Mouse (Mus musculus) lung, postnatal 0 days (tissue): ENCODE data around the gene Rbm25. TPM values are rescaled to one million over a fixed set of nuclear protein-coding genes. Genes with fewer than 3 reads are reported as not detected.

Source experiments
- ATAC-seq: fragments of 200-750 bp; cut with Nextera tagmentation; 2 replicates; pipeline ENCODE4 v1.8.0; 2017; ENCODE audit warnings: moderate library complexity
- DNase-seq: peaks from one replicate; pipeline ENCODE4 v3.0.0-alpha.2; 2016; ENCODE audit warnings: low spot score
- H3K27ac ChIP-seq: fragments of 300-500 bp; sonication (generic); 2 replicates; pipeline ENCODE4 v1.5.1; 2014; ENCODE audit warnings: antibody characterized with exemption, mild to moderate bottlenecking, low read length, mixed read lengths
- H3K27me3 ChIP-seq: fragments of 300-500 bp; sonication (generic); replicated peaks from 2 replicates; pipeline ENCODE4 v1.6.1; 2014; ENCODE audit warnings: low read length, mixed read lengths; ENCODE audit not compliant: insufficient read depth
- H3K36me3 ChIP-seq: fragments of 300-500 bp; sonication (generic); 2 replicates; pipeline ENCODE4 v1.6.1; 2014; ENCODE audit warnings: low read length, mixed read lengths; ENCODE audit not compliant: insufficient read depth
- H3K4me1 ChIP-seq: fragments of 300-500 bp; sonication (generic); 2 replicates; pipeline ENCODE4 v1.6.1; 2014; ENCODE audit warnings: antibody characterized with exemption, low read depth, low read length, mixed read lengths; ENCODE audit not compliant: insufficient read depth
- H3K4me2 ChIP-seq: fragments of 300-500 bp; sonication (generic); replicated peaks from 2 replicates; pipeline ENCODE4 v1.6.1; 2014; ENCODE audit warnings: low read depth, mild to moderate bottlenecking, low read length, moderate library complexity, mixed read lengths
- H3K4me3 ChIP-seq: fragments of 300-500 bp; sonication (generic); 2 replicates; pipeline ENCODE4 v1.5.1; 2014; ENCODE audit warnings: low read depth, low read length
- H3K9ac ChIP-seq: fragments of 300-500 bp; sonication (generic); replicated peaks from 2 replicates; pipeline ENCODE4 v1.6.1; 2014; ENCODE audit warnings: low read depth, mild to moderate bottlenecking
- H3K9me3 ChIP-seq: fragments of 300-500 bp; sonication (generic); 2 replicates; pipeline ENCODE4 v1.6.1; 2016; ENCODE audit warnings: low read length, mixed read lengths
- CTCF ChIP-seq: IDR thresholded peaks from 2 replicates; pipeline ENCODE4 v1.5.1; 2016; ENCODE audit warnings: antibody characterized with exemption, mild to moderate bottlenecking
- EP300 ChIP-seq: IDR thresholded peaks from 2 replicates; pipeline ENCODE4 v1.6.1; 2016; ENCODE audit warnings: antibody characterized with exemption, mild to moderate bottlenecking, control low read depth
- WGBS: fragments of 180-500 bp; shearing (Covaris S2); extraction: QIAGEN DNeasy Blood & Tissue Kit; methylation state at CpG from one replicate; pipeline ENCODE4 v1.1.7; 2014; 5-methylcytosine and 5-hydroxymethylcytosine counted together
- polyA plus RNA-seq: library from polyadenylated mRNA; unstranded; fragments of >200 nt; fragmentation: Nextera tagmentation; extraction: Ambion mirVana; gene quantifications from 2 replicates; pipeline ENCODE4 v1.2.1, GENCODE M21; 2015

The Rbm25 gene
- polyA plus RNA-seq, 1 experiment from 2014 or later: 138 TPM

DNA sequence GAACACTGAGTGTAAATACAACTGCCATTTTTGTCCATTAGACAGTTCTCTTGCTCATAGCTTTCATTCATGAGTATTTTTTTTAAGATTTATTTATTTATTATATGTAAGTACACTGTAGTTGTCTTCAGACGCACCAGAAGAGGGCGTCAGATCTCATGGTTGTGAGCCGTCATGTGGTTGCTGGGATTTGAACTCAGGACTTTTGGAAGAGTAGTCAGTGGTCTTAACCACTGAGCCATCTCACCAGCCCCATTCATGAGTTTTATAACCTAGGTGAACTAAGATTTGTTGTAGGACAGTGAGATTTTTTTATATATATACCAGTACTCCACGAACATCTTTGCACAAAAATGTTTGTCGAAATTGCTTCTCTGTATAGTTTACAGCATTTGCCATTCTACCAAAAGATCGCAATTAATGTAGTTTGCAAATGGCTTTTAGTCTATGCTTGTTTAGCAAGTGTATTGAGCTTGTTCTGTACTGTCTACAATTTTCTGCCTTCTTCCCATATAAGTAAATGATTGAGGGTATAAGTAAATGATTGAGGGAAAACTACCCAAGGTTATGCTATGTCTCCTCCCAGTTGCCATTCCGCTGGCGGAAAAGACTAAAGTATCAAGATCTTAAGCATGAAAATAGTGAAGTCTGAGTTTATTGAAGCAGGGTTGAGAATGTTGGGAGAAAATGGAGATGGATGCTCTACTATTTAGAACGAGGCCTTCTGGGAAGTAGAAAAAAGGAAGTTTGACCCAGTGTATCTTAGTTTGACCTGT is 55.7 kb downstream of the Rbm25 start:
- Histone ChIP-seq H3K9ac (no peak overlapping the region), H3K36me3 (peaks cover 6% of the 10 kb centered on the region; the same call in 1 of the 2 replicates), H3K4me2 (no peak overlapping the region), H3K27ac (no peak overlapping the region), H3K4me1 (no peaks in the 10 kb centered on the region; the same call in 1 of the 2 replicates), H3K27me3 (no peaks in the 10 kb centered on the region), H3K9me3 (no peaks in the 10 kb centered on the region), H3K4me3 (no peak overlapping the region)
- DNase-seq (no peak), ATAC-seq (no peak)
- WGBS: 90% methylated on average over 9 of the region's 9 CpGs
- TF ChIP-seq CTCF (no peak), EP300 (no peak)

DNA sequence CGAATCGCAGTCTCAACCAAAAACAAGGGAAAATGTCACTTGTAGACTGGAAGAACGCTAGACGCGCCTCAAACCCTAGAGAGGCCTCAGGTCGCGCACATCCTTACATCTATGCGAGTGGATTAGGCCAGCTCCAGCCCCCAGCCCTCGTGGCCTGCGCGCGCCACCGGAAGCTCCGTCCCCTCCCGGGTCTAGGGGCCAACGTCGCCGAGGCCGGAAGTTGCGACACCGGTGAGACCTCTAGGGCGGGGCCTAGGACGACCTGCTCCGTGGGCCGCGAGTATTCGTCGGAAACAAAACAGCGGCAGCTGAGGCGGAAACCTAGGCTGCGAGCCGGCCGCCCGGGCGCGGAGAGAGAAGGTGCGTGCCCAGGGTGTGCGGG is 56.9 kb downstream of the Rbm25 start, which contains the start of gene Psen1:
Psen1 (plus strand) TSS at position 219 of the 382 bp plus-strand sequence.
- DNase-seq (peak; percentile 96), ATAC-seq (peak; percentile 98)
- H3K36me3 ChIP-seq: no peaks in the 10 kb centered on the region
- H3K9me3 ChIP-seq: no peaks in the 10 kb centered on the region
- TF ChIP-seq CTCF (0 out of 2 replicates have a peak, but pooled peaks have one; percentile 13), EP300 (no peak)
- no peaks in the 10 kb centered on the region; the same call in 1 of the 2 replicates for H3K4me1 ChIP-seq
- WGBS: under 1% methylated on average over 29 of the region's 38 CpGs
- no peaks in the 10 kb centered on the region for H3K27me3 ChIP-seq
- H3K4me3 ChIP-seq: peak within 1 kb of the TSS; percentile 92
- H3K4me2 ChIP-seq: peak within 1 kb of the TSS; percentile 62
- peak within 1 kb of the TSS; percentile 95 for H3K27ac ChIP-seq
- H3K9ac ChIP-seq: peak within 1 kb of the TSS; percentile 87

DNA sequence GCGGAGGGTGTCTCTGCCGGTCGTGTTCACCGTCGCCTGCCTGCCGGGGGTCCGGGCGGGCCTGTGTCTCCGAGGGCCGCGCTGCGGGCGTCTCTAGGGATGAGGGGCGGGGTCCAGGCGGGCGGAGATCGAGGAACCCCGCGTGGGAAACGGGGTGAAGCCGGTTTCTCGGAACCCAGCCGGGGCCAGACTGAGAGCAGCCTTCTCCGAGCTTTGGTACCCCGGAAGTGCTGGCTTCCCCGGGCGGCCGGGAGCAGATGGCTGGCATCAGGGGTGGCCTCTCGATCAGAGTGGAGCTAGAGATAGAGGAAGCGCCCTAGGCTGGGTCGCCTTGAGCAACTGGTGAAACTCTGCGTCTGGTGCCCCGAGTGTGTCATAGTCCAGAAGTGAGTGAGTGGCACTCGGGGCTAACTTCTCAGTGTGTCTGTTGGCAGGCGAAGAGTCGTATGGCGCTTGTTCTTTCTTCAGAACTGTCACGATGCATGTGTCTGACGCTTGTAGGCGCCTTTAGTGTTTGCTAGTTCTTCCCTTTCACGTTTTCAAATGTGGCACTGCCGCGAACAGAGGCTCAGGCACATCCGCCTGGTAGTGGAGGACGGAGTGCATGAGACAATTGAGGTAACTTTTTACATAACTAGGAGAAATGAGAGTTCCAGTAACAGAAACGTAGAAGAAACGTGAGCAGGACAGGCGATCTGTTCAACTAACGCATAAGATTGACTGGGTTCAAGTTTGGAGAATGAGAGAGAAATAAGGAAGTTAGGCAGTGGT is 57.5 kb downstream of the Rbm25 start:
- Histone ChIP-seq H3K9ac (peak overlapping the region; percentile 87), H3K4me1 (no peaks in the 10 kb centered on the region; the same call in 1 of the 2 replicates), H3K27me3 (no peaks in the 10 kb centered on the region), H3K4me3 (peak overlapping the region; percentile 92), H3K9me3 (no peaks in the 10 kb centered on the region), H3K36me3 (no peaks in the 10 kb centered on the region), H3K27ac (peak overlapping the region; percentile 95), H3K4me2 (peak overlapping the region; percentile 62)
- under 1% methylated on average over 41 of the region's 49 CpGs for WGBS
- DNase-seq: peak; percentile 75
- no peak for TF ChIP-seq EP300
- TF ChIP-seq CTCF: no peak
- ATAC-seq: peak; percentile 78

DNA sequence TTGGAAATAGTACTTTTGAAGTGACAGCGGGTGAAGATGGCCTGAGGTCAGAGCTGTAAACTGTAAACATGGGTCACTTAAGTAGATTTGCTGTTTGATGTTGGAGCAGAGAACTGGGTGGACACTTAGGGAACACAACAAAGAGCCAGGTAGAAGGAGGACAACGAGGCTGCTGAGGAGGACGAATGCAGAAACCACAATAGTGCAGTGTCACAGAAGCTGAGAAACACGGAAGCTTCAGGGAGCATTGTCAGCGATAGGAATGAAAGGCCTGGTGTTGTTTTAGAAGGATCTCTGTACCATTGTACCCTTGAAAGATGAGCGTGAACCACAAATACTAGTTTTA is 58.0 kb downstream of the Rbm25 start:
- DNase-seq: peak; percentile 52
- no peaks in the 10 kb centered on the region for H3K36me3 ChIP-seq
- H3K4me3 ChIP-seq: peak overlapping the region; percentile 92
- 13% methylated on average over 6 of the region's 6 CpGs for WGBS
- H3K9ac ChIP-seq: peak overlapping the region; percentile 87
- peak overlapping the region; percentile 62 for H3K4me2 ChIP-seq
- TF ChIP-seq EP300: no peak
- no peak for TF ChIP-seq CTCF
- no peaks in the 10 kb centered on the region for H3K9me3 ChIP-seq
- peak overlapping the region; percentile 95 for H3K27ac ChIP-seq
- no peaks in the 10 kb centered on the region for H3K27me3 ChIP-seq
- ATAC-seq: no peak
- no peaks in the 10 kb centered on the region; the same call in 1 of the 2 replicates for H3K4me1 ChIP-seq

DNA sequence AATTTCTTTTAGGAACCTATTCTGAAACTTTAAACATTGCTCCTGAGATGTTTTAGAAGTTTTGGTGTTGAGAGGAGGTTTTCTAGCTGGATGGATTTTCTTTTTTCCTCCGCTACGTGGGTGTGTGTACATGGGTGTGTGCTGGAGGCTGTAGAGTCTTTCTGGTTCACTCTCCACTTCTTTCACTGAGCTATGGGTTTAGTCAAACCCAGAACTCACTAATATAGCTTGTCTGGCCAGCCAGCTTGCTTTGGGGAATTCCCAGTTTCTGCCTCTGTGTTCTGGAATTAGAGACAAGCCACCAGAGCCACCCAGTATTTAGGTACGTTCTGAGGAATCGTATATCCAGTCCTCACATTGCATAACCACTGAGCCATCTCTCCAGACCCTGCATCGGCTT is 63.0 kb downstream of the Rbm25 start:
- TF ChIP-seq EP300 (no peak), CTCF (no peak)
- DNase-seq (no peak), ATAC-seq (no peak)
- Histone ChIP-seq H3K9me3 (no peaks in the 10 kb centered on the region), H3K36me3 (no peaks in the 10 kb centered on the region; the same call in 1 of the 2 replicates), H3K27ac (no peak overlapping the region), H3K9ac (no peak overlapping the region), H3K4me3 (no peak overlapping the region), H3K4me1 (no peaks in the 10 kb centered on the region; the same call in 1 of the 2 replicates), H3K27me3 (no peaks in the 10 kb centered on the region), H3K4me2 (no peak overlapping the region)
- WGBS: 87% methylated on average over 5 of the region's 5 CpGs

DNA sequence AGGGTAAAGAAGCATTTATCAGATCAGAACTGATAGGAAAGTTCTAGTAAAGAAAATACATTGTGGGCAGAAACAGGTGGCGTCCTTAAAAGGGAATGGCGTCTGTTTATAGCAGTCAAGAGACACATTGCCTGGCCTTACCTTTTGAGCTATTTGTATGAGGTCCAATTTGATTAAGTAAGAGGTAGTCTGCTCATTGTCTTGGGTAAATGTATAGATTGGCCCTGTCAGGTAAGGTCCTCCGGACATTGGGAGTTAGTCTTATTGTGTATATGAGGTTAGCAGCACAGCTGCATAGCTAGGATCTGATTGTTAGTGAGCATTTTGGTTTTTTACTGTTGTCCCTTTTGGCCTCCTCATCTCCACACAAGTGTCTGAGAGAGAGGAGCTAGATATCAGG is 63.6 kb downstream of the Rbm25 start:
- H3K9ac ChIP-seq: no peak overlapping the region
- no peak for ATAC-seq
- 90% methylated on average over 3 of the region's 3 CpGs for WGBS
- H3K4me2 ChIP-seq: no peak overlapping the region
- H3K4me1 ChIP-seq: no peaks in the 10 kb centered on the region; the same call in 1 of the 2 replicates
- DNase-seq: no peak
- H3K9me3 ChIP-seq: no peaks in the 10 kb centered on the region
- no peak overlapping the region for H3K4me3 ChIP-seq
- no peaks in the 10 kb centered on the region; the same call in 1 of the 2 replicates for H3K36me3 ChIP-seq
- no peaks in the 10 kb centered on the region for H3K27me3 ChIP-seq
- no peak overlapping the region for H3K27ac ChIP-seq
- TF ChIP-seq CTCF: no peak
- no peak for TF ChIP-seq EP300
